Mouse (Mus musculus) liver, embryonic 14.5 days (tissue): ENCODE measurements at regions not wholly inside any gene's neighbourhood (a gene's known extent, or its start where the extent isn't known, plus 50 kb on each side); places are given as distances from the start of the nearest gene placed in this dataset.

ENCODE experiments used
- ATAC-seq: fragments of 200-750 bp; cut with Nextera tagmentation; 2 replicates; pipeline ENCODE4 v1.8.0; 2017; ENCODE audit warnings: moderate number of reproducible peaks, mild to moderate bottlenecking, moderate library complexity; ENCODE audit not compliant: insufficient read depth
- DNase-seq, 3 experiments: peaks; one replicate each; pipeline ENCODE4 v3.0.0-alpha.2; 2012 to 2013; ENCODE audit warnings: low read depth in 3 of 3, low spot score in 3 of 3
- H3K27ac ChIP-seq: fragments of 300-500 bp; sonication (generic); 2 replicates; pipeline ENCODE4 v1.5.1; 2014; ENCODE audit warnings: moderate library complexity, mild to moderate bottlenecking, control low read depth, inconsistent platforms
- H3K27me3 ChIP-seq: fragments of 300-500 bp; sonication (generic); 2 replicates; pipeline ENCODE4 v1.6.1; 2014; ENCODE audit warnings: mild to moderate bottlenecking, low read length, moderate library complexity; ENCODE audit not compliant: control insufficient read depth, insufficient read depth
- H3K36me3 ChIP-seq: fragments of 300-500 bp; sonication (generic); replicated peaks from 2 replicates; pipeline ENCODE4 v1.6.1; 2014; ENCODE audit warnings: low read depth; ENCODE audit not compliant: control insufficient read depth, insufficient read depth
- H3K4me1 ChIP-seq, 2 experiments: fragments of 200-500 bp in 1 of 2; fragments of 300-500 bp in 1 of 2; sonication (generic) in 1 of 2; replicated peaks; 2 replicates each; pipeline ENCODE4 v1.6.1; 2012 to 2014; ENCODE audit warnings: antibody characterized with exemption in 1 of 2, inconsistent platforms in 1 of 2, low read length in 1 of 2; ENCODE audit not compliant: control insufficient read depth in 2 of 2, insufficient read depth in 2 of 2
- H3K4me2 ChIP-seq: fragments of 300-500 bp; sonication (generic); 2 replicates; pipeline ENCODE4 v1.6.1; 2014; ENCODE audit warnings: low read depth, mild to moderate bottlenecking, control low read depth, moderate library complexity
- H3K4me3 ChIP-seq, 2 experiments: fragments of 200-500 bp in 1 of 2; fragments of 300-500 bp in 1 of 2; sonication (generic) in 1 of 2; 2 replicates each; pipeline ENCODE4 v1.5.1; 2012 to 2014; ENCODE audit warnings: low read depth in 2 of 2, low read length in 2 of 2, mild to moderate bottlenecking in 2 of 2, control low read depth in 1 of 2, inconsistent platforms in 1 of 2, moderate library complexity in 1 of 2; ENCODE audit not compliant: insufficient read depth in 1 of 2
- H3K9ac ChIP-seq: fragments of 300-500 bp; sonication (generic); replicated peaks from 2 replicates; pipeline ENCODE4 v1.6.1; 2014; ENCODE audit warnings: mild to moderate bottlenecking, control low read depth, moderate library complexity
- H3K9me3 ChIP-seq: fragments of 300-500 bp; sonication (generic); 2 replicates; pipeline ENCODE4 v1.6.1; 2016; ENCODE audit warnings: low read length, mixed read lengths; ENCODE audit not compliant: control insufficient read depth
- CTCF ChIP-seq: IDR thresholded peaks from 2 replicates; pipeline ENCODE4 v1.5.1; 2016; ENCODE audit warnings: antibody characterized with exemption, low read depth, control low read depth
- EP300 ChIP-seq: IDR thresholded peaks from 2 replicates; pipeline ENCODE4 v1.6.1; 2016; ENCODE audit warnings: antibody characterized with exemption, low read depth
- WGBS: fragments of 180-500 bp; shearing (Covaris S2); extraction: QIAGEN DNeasy Blood & Tissue Kit; methylation state at CpG from one replicate; pipeline ENCODE4 v1.1.7; 2014; ENCODE audit not compliant: insufficient replicate concordance; 5-methylcytosine and 5-hydroxymethylcytosine counted together

DNA sequence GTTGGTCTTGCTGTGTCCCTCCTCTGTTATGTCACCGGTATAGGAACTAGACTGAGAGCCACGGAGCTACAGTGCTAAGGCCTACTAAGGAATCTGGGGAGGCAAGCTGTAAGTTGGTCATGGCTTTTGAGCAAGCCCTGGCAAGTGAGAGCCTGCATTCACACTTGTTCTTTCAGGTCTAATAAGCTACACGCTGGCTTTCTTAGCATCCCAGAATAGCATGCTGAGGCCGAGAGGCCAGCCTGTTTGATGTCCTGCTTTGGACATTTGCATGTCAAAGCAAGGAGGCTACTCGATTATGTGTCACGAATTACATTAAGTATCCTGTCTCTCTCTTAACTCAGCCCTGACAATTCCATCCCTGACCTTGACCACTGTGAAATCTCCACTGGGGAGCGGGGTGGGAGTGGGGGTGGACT is 481.5 kb downstream of the Tns1 start:
- Histone ChIP-seq H3K4me1 (no peaks in the 10 kb centered on the region), H3K27ac (no peak overlapping the region), H3K4me3 (no peak overlapping the region), H3K27me3 (no peaks in the 10 kb centered on the region), H3K36me3 (no peaks in the 10 kb centered on the region), H3K9ac (no peak overlapping the region), H3K4me2 (no peak overlapping the region), H3K9me3 (no peaks in the 10 kb centered on the region)
- 32% methylated on average over 7 of the region's 7 CpGs for WGBS
- TF ChIP-seq CTCF (no peak), EP300 (no peak)
- ATAC-seq (no peak), DNase-seq (no peak)

DNA sequence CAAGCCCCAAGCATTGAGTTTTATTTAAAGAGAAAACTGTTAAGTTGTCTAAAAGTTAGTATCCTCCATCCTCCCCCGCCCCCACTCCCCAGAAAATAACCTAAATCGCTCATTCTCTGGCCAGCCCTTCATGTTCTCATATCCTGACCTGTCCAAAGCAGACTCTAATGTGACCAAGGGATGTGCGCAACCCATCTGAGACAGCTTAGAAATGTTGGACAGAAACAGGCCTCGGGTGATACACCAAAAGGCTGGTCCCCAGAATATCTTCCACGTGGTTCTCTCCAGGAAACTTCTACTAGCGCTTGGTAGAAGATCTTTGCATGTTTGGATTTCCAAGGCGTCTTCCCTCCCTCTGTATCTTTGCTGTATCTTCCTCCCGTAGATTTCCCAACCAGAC is 482.8 kb downstream of the Tns1 start:
- Histone ChIP-seq H3K27ac (no peak overlapping the region), H3K4me1 (no peaks in the 10 kb centered on the region), H3K36me3 (no peaks in the 10 kb centered on the region), H3K27me3 (no peaks in the 10 kb centered on the region), H3K9ac (no peak overlapping the region), H3K9me3 (no peaks in the 10 kb centered on the region), H3K4me2 (no peak overlapping the region), H3K4me3 (no peak overlapping the region)
- 56% methylated on average over 8 of the region's 8 CpGs for WGBS
- no peak for ATAC-seq
- DNase-seq: no peak
- TF ChIP-seq EP300 (no peak), CTCF (no peak)

DNA sequence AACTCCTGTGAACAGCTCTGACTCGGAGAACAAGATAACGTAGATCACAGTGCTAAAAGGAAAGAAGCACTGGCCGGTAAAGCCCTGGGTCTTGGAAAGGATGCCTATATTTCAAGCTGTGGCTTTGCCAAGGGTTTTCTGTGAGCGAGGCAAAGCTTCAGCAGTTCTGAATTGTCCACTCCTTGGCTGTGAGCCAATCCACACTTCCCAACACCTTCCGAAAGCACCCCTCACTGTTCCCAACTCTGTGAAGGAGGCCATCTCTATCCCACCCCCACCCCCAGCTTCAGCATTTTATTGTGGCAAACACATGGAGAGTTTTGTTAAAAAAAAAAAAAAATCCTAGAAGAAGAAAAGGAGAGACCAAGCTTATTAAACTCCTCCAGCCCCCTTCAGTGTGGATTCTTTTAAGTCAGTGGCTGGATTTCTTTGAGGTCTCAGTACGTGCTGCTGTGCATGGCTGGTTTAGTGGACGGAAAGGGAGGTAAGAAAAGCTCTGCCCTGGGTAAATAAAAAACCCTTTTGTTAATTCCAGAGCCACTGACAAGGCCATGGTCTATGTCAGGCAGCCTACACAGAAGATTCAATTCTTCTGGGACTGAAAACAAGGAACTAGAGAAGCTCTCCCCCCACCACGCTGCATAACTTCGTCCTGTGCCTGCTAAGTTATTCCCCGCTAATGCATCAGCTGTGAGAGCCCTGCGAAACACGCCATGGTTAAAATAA is 483.4 kb downstream of the Tns1 start:
- Histone ChIP-seq H3K27me3 (no peaks in the 10 kb centered on the region), H3K4me1 (no peaks in the 10 kb centered on the region), H3K9ac (no peak overlapping the region), H3K9me3 (no peaks in the 10 kb centered on the region), H3K36me3 (no peaks in the 10 kb centered on the region), H3K4me3 (no peak overlapping the region), H3K4me2 (no peak overlapping the region), H3K27ac (no peak overlapping the region)
- WGBS: 51% methylated on average over 12 of the region's 12 CpGs
- DNase-seq (no peak), ATAC-seq (no peak)
- TF ChIP-seq EP300 (no peak), CTCF (no peak)

DNA sequence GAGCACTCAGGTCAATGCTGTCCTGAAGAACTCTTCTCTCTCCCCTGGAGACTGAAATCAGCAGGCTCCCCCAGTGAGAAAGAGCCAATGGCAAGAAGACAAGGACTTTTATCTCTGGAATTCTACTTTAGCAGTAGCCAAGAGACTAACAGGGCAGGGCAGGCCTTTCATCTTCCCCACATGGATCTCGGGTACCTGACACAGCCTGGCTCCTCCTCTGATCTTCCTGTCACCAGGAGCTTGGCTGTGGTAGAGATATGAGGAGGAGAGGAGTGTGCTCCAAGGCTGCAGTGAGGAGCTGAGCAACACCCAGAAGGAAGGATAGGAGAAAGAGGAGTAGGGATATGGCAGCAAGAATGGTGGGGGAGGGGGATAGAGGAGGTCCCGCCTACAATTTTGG is 488.5 kb downstream of the Tns1 start:
- no peaks in the 10 kb centered on the region for H3K27me3 ChIP-seq
- ATAC-seq (no peak), DNase-seq (no peak)
- 35% methylated on average over 2 of the region's 2 CpGs for WGBS
- no peaks in the 10 kb centered on the region for H3K36me3 ChIP-seq
- peaks cover 0 to under 1% of the 10 kb centered on the region in 2 experiments; a peak in 1 of 4 replicates for H3K4me1 ChIP-seq
- H3K27ac ChIP-seq: no peak overlapping the region
- H3K9me3 ChIP-seq: no peaks in the 10 kb centered on the region
- no peak overlapping the region for H3K4me2 ChIP-seq
- H3K4me3 ChIP-seq: no peak overlapping the region
- no peak overlapping the region for H3K9ac ChIP-seq
- TF ChIP-seq CTCF (no peak), EP300 (no peak)

DNA sequence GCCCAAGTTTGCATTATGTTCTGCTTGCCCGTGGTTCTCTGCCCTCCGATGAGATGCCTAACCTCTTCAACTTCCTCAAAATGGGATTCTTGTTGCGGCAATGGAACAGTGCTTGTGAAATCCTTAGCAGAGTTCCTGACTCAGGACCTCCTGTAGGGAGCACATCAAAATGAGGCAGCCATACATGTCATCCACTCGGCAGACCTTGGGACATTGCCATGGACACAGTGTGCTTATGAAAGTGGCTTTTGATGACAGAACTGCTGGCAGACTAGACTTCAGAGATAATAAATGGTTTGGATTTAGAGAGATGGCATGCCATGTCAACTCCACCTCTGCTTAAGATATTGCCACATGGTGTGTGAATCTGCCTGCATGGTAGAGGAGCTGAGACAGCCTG is 489.4 kb downstream of the Tns1 start:
- DNase-seq (no peak), ATAC-seq (no peak)
- Histone ChIP-seq H3K9ac (no peak overlapping the region), H3K4me3 (no peak overlapping the region), H3K36me3 (no peaks in the 10 kb centered on the region), H3K4me1 (peaks cover 0 to 3% of the 10 kb centered on the region in 2 experiments; a peak in 1 of 4 replicates), H3K9me3 (no peaks in the 10 kb centered on the region), H3K27me3 (no peaks in the 10 kb centered on the region), H3K27ac (no peak overlapping the region), H3K4me2 (no peak overlapping the region)
- 71% methylated on average over 4 of the region's 4 CpGs for WGBS
- no peak for TF ChIP-seq CTCF
- TF ChIP-seq EP300: no peak
